Mouse (Mus musculus): ENCODE data around the gene Ankrd17.

DNA sequence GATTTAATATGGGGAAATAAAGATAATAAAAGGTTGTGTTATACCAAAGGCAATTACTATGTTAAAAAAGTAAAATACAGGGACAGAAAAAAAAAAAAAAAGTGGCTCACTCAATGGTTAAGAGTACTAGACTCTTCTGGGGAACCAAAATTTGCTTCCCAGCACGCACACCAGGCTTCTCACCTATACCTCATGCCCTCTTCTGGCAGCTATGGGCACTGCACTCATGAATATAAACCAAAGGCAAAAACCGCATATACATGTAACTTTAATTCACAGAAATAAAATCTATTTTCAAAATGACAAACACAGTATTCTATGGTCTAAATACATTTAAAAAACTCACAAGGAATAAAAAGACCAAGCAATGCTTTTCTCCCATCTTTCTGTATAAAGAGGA, 79.8 kb downstream of the Ankrd17 start:
- TF ChIP-seq CTCF (conservative IDR thresholded peaks at IDR 0.05; ENCODE audit: low read length) (peak; percentile 78), NANOG (IDR thresholded peaks at IDR 0.05; ENCODE audit: borderline replicate concordance, low read length) (no peak)

All from E14TG2a.4 (cell line).